Mouse (Mus musculus) cerebellum, adult (tissue): ENCODE data around the gene Maml2.

Source experiments
- ATAC-seq: cut with Nextera tagmentation; 2 replicates; pipeline ENCODE4 v1.9.2; 2017; ENCODE audit warnings: mild to moderate bottlenecking, moderate library complexity, mixed read lengths; ENCODE audit not compliant: insufficient number of reproducible peaks, low FRiP score, low TSS enrichment

Maml2 gene

DNA sequence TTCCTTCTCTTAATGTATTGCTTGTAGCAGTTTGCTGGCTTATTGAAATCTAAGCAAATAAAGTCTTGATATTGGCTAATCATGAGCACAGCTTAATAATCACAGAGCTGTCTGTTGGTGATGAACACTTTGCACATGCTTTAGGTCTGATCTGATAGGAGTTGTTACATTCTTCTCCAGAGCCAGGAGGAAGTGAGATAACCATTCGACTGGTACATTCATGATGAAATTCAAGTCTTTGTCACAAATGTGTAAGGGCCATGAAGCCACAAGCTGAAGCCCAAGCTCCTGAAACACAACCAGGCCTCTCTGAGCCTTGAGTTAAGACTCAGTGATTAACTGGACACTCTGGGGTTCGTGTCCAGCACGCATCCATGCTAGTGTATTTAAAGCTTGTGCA lies 225.3 kb downstream of the Maml2 start:
- no peak for ATAC-seq

DNA sequence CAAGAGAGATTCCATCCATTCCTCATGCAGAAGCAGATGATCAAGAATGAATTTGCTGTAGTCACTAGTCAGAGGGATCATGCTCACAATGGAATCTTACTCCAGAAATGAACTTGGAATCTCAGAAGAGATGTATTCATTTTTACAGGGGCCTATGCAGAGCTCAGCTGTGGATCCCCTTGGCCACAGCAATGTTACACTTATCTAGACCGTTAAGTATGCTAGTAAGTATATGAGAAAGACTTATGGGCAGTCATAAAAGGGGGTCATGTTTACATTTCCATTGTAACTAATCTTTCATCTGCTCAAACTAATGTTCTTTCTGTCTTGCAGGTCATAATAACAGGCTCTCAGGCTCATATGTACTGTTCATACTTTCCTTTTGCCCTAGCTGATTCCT lies 227.3 kb downstream of the Maml2 start:
- ATAC-seq, result no peak

DNA sequence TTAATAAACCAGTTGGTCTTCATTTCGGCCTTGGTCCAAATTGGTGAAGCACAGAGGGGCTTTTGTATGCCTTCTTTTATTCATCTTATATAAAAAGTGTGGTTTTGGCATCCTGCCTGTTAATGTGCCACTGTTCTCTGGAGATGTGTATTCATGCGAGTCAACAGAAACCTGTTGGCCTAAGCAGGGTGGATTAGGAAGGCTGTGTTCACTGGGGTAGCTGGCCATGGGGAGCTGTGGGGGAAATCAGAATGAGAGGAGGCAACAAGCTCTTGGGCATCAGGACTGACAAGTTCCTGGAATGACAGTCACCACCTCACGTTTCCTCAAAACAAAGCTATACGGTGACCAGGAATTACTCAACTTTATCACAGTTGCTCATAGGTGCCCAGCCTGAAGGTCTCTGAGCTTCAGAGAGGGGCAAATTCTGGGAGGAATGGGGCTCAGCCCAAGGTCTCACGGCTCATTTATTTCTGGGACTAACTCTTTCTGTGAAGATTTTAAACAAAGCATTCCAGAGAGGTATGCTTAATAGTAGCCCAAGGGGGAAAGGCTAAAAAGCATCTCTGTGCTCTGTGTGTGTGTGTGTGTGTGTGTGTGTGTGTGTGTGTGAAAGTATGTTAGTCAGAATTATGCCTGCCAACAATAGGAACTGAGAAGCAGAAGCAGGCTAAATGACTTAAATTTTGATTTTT lies 228.0 kb downstream of the Maml2 start:
- no peak for ATAC-seq

DNA sequence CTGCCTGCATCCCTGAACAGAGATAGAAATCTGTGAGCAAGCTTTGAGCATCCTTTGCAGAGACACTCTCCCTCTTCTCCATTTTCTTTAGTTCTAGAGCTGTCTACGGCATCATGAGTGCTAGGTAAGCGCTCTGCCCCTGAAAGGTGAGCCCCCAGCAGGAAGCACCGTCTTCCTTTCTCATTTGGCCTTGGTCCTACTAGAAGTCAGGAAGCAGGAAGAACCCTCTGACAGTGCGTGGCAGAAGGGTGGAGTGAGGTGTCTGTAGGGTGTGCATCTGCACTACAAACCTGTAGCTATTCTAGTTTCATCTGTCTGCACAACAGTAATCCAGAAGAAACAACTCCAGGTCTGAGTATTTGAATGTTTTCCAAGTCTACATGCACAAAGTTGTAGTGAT lies 232.8 kb downstream of the Maml2 start:
- no peak for ATAC-seq

DNA sequence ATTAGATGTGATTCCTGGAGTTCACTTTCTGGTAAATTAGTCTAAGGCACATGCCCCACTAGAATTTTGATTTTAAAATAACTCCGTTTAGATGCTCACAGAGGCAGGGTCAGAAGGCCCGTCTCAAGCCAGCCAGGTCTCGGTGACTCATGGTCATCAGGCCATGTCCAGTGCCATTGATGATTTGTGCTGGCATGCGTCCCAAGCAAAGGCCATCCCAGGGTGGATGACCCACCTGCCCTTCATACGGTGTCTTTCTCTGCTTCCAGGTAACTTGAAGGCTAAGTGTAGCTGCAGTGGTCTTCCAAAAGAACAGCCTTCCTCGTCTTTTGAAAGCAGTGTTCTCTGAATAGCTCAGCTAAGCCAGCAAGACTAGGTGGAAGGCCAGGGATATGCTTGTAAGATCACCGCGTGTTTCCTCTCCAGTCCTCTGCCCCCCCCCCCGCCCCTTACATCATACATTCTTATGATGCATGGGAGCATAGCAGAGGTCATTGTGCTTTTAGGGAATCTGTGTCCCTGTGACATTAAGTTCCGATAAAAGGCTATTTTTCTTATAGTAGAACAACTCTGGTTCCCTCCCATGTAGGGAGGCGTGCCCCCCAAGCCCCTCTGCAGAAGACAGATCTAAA lies 235.4 kb downstream of the Maml2 start:
- ATAC-seq, result peak; percentile 45; the same call in 1 of the 2 replicates

DNA sequence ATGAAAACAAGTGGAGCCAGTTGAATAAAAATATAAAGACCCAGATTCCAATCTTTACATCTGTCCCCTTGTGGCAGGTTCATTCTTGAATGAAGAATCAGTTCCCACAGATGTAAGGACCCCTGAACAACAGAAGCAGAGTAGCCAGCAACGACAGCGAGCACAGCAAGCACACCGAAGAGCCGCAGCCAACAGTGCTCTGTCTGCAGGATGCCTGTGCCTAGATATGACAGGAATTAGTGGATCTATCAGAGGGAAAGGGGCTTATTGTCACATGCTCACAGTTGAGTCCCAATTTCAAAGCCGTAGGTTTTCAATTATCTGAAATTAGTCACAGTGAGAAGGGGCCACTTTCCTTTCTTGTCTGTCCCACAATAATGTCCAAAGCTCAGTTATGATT lies 238.0 kb downstream of the Maml2 start:
- no peak for ATAC-seq

DNA sequence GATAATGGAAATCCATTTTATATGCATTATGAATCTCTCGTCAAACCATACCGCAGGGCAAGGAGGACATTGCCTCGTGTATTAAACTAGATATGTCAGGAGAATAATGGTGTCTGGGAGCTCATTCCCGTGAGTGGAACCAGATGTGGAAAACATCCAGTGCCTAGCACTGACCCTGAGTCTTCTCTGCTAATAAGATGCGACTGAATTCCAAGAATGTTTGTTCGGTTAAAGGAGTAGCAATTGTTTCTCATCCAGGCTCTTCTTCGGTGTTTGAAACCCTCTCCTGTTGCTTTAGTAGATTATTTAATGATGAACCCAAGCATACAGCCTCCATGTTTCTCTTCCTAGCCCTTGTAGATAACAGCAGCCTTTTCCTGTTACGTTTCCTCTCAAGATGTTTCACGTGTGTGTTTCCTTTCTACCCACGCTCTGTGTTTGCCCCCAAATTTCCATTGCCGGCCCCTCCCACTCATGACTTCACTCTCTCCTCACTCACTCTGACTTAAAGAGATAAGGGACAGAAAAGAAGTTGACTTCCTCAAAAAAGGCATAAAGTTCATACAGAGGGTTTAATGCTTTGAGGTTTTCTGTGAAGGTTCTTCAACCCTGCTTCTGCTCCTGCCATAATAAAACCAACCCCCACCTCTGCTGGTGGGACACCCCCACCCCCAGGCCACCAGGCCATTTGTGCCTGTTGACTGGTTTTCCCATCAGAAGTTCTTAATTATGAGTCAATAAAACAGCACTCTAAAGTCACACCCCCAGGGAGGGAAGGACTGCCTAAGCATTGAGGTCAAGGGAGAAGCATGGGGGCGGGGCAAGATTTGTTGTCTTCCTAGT lies 238.9 kb downstream of the Maml2 start:
- no peak for ATAC-seq

DNA sequence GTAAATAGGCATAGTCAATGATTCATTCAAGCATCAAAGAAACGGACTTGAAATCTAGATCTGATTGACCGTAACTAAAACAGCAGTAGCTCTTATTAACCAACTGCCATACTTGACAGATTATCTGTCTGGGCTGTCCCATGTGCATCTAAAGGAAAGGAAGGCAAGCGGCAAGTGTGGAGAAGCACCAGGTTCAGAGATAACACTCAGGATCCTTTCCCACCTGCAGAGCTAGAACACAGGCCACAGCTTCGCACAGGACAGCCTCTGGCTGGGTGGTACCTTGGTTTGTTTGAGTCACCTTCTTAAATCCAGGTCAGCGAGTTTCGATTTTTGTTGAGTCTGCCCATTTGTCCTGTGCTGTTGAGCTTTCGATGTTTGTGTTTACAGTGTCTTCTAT lies 240.4 kb downstream of the Maml2 start:
- no peak for ATAC-seq

DNA sequence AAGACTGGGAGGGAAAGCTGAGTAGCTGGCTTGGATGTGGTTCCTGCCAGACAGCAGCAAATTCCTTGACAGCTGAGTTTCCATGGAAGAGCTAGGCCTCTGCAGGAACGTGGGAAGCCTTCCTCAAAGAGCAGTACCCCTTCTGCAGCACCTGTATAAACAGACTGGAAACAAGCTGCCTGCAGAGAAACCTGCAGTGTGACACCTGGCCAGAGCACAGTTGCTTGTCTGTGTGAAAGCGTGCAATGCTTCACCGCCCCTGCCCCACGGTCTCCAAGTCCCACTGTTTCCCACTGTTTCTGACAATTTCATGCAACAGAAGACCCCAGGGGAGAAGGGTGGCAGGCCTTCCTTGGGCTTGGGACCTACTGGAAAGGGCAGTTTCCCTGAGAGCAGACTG lies 241.8 kb downstream of the Maml2 start:
- ATAC-seq, result no peak

DNA sequence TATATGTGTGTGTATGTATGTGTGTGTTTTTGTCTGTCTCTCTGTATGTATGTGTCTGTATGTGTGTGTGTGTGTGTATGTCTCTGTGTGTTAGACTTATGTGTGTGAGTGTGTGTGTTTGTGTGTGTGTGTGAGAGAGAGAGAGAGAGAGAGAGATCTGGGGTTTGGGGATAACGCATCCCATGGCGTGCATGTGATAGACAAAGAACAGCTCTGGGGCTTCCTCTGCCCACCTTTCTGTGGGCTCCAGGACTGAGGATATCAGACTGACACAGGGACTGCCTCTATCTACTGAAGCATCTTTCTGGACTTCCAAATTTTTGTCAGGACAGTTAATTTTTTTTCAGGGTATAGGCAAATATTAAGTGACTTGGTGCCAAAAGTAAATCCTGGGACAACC lies 242.5 kb downstream of the Maml2 start:
- ATAC-seq, result no peak

DNA sequence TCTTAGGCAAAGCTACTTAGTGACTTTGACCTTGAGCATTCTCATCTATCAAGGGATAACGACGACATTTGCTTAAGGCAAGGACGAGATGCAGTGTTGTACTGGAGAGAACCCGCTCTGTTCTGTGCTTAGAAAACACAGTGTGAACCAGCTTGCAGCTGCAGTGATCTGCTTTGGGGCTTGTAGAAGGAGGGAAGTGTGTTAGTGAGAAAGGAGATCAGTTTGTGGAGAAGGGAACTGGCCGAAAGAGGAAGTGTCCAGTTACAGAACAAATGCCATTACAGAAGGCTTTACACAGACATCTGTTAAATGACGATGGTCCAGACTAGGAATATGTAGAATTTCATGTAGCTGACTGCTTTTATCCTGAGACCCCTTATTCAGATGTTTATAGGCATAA lies 243.0 kb downstream of the Maml2 start:
- no peak for ATAC-seq

DNA sequence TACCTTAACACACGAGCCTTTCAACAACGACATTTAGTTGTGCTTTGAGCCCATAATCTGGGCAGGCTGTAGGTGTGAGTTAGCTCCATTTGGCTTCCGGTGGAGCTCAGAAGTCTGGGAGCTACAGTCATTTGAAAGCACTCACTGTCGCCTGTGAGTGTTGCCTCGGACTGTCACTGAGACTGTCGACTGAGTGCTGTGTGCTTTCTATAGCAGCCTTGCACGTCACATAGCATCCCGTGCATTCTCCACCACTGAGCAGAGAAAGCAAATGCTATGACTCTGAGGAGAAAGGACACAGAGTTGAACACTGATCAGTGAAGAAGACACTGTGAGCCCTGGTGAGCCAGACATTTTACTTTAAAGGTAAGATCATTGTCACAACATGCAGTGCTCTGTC lies 245.4 kb downstream of the Maml2 start:
- no peak for ATAC-seq

DNA sequence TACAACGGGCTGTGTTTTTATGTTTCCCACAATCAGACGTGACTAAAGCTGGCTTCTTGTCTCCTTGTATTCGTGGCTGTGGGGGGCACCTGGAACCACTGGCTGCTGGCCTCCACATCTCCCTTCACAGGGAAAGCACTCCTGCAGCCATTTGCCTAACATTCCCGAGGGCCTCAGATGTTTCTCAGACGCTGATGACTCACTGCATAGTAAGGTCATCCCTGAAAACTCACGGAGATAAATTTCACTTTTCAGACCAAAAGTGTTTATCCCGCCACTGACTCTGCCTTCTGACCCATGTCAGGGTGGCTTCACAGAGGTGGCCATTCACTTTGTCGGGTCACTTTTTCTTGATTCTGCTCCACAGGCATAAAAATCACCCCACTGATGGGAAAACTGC lies 246.4 kb downstream of the Maml2 start:
- ATAC-seq, result no peak

DNA sequence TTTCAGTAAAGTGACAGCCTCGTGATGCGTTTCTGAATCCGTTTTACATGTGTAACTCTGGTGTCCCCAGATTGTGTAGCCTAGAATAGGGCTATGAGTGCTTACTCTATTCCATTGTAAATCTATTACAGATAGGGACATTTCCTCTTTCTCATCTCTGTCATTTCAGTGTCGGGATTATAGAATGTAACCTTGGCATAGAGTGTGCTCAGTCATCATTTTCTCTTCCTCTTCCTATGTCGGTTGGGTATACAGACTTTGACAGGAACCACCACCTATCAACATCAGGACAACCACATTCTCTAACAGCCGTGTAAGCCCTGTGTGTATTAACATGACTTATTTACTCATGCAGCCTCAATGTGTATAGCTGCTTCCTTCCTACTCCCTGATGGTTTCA lies 248.0 kb downstream of the Maml2 start:
- ATAC-seq, result no peak

DNA sequence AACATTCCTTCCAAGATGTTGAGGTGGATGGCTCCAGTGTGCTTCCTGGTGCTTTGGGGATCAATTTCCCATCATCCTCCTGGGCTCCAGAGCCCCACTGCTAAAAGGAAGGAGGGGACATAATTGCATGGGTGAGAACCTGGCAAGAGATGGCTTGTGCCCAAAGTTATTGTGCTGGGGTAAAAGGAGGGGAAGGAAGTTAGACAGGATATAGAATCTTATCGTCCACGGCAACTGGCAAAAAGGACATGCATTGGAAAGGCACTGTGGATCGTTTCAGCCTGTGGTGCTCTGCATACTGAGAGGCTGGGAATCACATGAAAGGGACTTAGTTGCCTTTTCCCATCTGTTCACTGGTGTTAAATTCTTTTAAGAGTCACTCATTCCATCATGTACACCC lies 252.2 kb downstream of the Maml2 start:
- ATAC-seq, result no peak

DNA sequence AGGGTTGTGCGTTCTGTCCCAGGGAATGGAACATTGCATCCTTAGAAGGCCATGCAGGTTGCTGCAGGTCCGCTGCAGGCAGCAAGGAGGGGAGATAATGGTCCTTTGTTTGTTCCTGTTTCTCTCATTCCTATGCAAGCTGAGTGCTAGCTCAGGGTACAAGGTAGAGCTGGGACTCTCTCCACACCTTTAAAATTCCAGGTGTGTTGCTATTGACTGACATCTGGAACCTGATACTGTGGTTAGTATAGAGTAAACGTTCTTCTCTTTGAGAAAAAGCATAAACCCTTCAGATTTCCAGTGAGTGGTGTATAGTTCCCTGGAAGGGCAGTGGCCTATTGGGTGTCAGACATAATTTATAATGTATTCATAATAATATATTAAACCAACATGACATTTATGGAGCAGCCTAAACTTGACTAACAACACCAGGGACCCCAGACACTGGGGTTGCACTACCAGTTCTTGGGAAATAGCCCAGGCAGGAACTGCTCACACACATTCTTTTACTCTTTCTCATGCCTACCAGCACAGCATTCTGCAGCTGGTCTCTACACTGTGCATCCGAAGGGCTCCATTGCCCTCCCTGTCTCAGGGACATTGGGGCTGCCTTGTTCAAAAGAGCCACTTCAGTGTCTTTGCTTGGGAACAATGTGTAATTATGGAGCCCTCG lies 254.8 kb downstream of the Maml2 start:
- no peak for ATAC-seq

DNA sequence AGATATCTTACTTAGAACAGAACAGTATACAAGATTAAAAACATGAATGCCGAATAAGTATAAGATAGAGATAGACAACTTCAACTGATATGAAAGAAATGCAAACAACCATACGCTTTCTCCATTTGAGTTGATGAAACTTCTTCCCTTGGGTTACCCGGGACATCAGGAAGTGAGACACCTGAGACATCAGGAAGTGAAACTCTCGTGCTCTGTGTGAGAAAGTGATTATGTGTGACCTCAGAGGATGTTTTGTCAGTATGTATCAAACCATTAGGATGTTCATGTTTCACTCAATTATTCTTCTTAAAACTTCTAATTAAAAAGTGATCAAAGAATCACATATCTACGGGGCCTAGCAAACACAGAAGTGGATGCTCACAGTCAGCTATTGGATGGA lies 257.0 kb downstream of the Maml2 start:
- ATAC-seq, result no peak

DNA sequence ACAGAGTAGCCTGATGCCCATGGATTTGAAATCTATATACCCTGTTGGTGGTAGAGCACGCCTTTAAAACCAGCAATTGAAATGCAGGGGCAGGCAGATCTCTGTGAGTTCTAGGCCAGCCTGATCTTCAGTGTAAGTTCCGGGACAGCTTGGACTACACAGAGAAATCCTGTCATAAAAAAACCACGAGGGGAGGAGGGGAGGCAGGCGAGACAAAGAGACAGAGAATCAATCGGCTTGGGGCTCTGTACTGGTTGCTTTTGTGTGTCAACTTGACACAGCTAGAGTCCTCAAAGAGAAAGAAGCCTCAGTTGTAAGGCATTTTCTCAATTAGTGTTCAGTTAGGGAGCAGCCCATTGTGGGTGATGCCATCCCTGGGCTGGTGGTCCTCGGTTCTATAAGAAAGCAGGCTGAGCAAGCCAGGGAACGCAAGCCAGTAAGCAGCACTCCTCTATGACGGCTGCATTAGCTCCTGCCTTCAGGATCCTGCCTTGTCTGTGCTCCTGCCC lies 258.3 kb downstream of the Maml2 start:
- no peak for ATAC-seq

DNA sequence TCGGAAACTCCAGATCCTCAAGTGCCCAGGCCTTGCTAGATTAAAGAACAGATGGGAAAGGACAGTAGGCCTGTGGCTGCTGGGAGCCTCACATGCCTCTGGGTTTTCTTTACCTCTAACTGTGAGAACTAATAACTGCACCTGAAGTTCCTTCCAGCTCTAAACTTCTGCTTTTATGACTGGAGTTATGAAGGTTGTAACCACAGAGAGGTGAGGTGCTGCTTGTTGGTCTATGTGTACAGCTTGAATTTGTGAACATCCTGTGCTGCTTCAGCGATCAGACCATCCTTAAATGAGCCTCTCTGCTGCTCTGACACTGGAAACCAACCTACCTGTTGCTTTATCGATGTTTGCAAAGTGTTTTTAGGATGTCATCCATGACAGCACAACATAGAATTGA lies 258.9 kb downstream of the Maml2 start:
- no peak for ATAC-seq

DNA sequence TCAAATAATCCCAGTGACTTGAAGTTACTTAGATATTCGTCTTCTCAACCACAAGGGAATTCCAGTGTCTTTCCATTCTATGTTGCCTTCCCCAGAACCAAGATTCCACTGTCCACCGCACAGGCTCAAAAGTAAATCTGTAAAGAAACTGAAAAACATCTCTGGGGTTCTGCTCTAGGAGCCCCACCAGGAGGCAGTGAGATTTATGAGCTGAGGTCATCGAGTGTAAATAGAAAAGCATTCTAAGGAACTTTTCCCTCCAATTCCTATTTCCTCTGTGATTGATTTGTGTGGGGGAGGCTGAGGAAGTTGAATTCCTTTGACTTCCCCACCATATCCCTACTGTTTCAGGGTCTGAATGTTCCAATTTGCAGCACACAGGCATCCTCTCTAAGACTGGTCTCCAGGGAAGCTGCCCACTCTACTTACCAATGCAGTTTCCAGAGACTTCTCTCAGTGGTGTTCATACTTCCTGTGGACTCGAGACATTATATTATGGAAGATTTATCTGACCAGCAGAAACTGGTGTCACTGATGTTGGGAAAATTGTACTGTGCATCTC lies 261.1 kb downstream of the Maml2 start:
- ATAC-seq, result no peak

DNA sequence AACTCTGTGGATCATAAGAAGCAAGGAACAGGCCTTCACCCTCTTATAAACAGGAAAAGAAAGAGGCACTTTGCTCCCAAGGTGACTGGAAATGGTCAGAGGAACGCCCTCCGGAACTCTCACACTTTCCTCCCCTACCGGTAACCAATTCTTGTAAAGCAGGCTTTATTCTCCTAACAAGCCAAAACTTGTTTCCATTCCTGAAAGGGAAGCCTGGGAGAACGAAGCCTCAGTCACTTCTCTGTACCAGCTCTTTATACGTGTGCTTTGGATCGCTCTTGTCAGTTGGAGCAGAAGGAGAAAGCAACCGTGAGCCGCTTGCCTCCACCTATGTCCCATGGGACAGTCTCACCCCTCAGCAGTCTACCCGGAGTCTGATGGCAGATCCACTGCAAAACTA lies 262.9 kb downstream of the Maml2 start:
- no peak for ATAC-seq
